Mouse (Mus musculus) forebrain, embryonic 11.5 days (tissue): ENCODE results near the gene Trim38. TPM values are rescaled to one million over a fixed set of nuclear protein-coding genes. Genes with fewer than 3 reads are reported as not detected.
"Not testable (repeated sequence)": the region's sequence is repeated elsewhere in the genome, so short reads cannot be mapped to it uniquely, and the experiment has no call there.

Experiments
- ATAC-seq: fragments of 200-750 bp; cut with Nextera tagmentation; replicated peaks from 2 replicates; pipeline ENCODE4 v1.8.0; 2017; ENCODE audit warnings: moderate TSS enrichment; ENCODE audit not compliant: low FRiP score
- DNase-seq: peaks from one replicate; pipeline ENCODE4 v3.0.0-alpha.2; 2017; ENCODE audit warnings: low spot score
- H3K27ac ChIP-seq: fragments of 300-500 bp; sonication (generic); 2 replicates; pipeline ENCODE4 v1.5.1; 2014; ENCODE audit warnings: low read depth, low read length
- H3K27me3 ChIP-seq: fragments of 300-500 bp; sonication (generic); 2 replicates; pipeline ENCODE4 v1.6.1; 2014; ENCODE audit warnings: mild to moderate bottlenecking, low read length, mixed read lengths; ENCODE audit not compliant: control insufficient read depth, insufficient read depth
- H3K36me3 ChIP-seq: fragments of 300-500 bp; sonication (generic); 2 replicates; pipeline ENCODE4 v1.6.1; 2014; ENCODE audit warnings: mild to moderate bottlenecking, low read length, moderate library complexity, mixed read lengths; ENCODE audit not compliant: control insufficient read depth, insufficient read depth
- H3K4me1 ChIP-seq: fragments of 300-500 bp; sonication (generic); replicated peaks from 2 replicates; pipeline ENCODE4 v1.6.1; 2014; ENCODE audit warnings: low read length, mixed read lengths; ENCODE audit not compliant: control insufficient read depth, insufficient read depth
- H3K4me2 ChIP-seq: fragments of 300-500 bp; sonication (generic); 2 replicates; pipeline ENCODE4 v1.6.1; 2014; ENCODE audit warnings: low read depth, mild to moderate bottlenecking, low read length, moderate library complexity, mixed read lengths; ENCODE audit not compliant: severe bottlenecking
- H3K4me3 ChIP-seq: fragments of 300-500 bp; sonication (generic); 2 replicates; pipeline ENCODE4 v1.5.1; 2014; ENCODE audit warnings: low read depth, low read length
- H3K9ac ChIP-seq: fragments of 300-500 bp; sonication (generic); 2 replicates; pipeline ENCODE4 v1.6.1; 2014; ENCODE audit warnings: low read length
- H3K9me3 ChIP-seq: fragments of 300-500 bp; sonication (generic); 2 replicates; pipeline ENCODE4 v1.6.1; 2016; ENCODE audit warnings: low read length, mixed read lengths; ENCODE audit not compliant: control insufficient read depth
- WGBS: fragments of 180-500 bp; shearing (Covaris S2); extraction: QIAGEN DNeasy Blood & Tissue Kit; methylation state at CpG from one replicate; pipeline ENCODE4 v1.1.7; 2014; 5-methylcytosine and 5-hydroxymethylcytosine counted together
- polyA plus RNA-seq: library from polyadenylated mRNA; unstranded; fragments of >200 nt; fragmentation: Nextera tagmentation; extraction: Ambion mirVana; gene quantifications from 2 replicates; pipeline ENCODE4 v1.2.1, GENCODE M21; 2014

The Trim38 gene
- polyA plus RNA-seq, 1 experiment from 2014 or later, result not detected

DNA sequence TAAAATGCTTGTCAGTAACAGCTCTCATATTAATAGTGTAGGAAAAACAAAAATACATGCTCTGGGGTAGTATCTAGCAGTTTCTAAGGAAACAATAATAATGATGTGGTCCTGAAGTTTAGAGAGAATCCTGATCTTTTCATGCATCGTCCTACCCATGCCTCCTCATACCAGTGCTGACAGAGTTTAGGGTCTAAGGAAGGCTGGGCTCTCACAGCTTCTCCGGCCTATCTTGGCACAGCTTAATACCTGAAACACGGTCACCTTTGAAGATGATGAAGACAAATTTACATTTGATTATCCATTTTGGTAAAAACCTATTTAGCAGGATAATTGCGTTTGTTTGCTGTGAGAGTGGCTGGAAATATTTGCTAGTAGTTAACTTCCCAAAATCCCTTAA, 25.8 kb upstream of the Trim38 start:
- Histone ChIP-seq H3K9ac (peak overlapping the region; percentile 75), H3K4me3 (0 out of 2 replicates have a peak overlapping the region, but pooled peaks have one; percentile 38), H3K4me2 (peak overlapping the region; percentile 58), H3K4me1 (no peaks in the 10 kb centered on the region; the same call in 1 of the 2 replicates), H3K9me3 (no peaks in the 10 kb centered on the region), H3K36me3 (no peaks in the 10 kb centered on the region), H3K27ac (peak overlapping the region; percentile 99), H3K27me3 (no peaks in the 10 kb centered on the region)
- 53% methylated on average over 4 of the region's 4 CpGs for WGBS
- DNase-seq (no peak), ATAC-seq (no peak)

DNA sequence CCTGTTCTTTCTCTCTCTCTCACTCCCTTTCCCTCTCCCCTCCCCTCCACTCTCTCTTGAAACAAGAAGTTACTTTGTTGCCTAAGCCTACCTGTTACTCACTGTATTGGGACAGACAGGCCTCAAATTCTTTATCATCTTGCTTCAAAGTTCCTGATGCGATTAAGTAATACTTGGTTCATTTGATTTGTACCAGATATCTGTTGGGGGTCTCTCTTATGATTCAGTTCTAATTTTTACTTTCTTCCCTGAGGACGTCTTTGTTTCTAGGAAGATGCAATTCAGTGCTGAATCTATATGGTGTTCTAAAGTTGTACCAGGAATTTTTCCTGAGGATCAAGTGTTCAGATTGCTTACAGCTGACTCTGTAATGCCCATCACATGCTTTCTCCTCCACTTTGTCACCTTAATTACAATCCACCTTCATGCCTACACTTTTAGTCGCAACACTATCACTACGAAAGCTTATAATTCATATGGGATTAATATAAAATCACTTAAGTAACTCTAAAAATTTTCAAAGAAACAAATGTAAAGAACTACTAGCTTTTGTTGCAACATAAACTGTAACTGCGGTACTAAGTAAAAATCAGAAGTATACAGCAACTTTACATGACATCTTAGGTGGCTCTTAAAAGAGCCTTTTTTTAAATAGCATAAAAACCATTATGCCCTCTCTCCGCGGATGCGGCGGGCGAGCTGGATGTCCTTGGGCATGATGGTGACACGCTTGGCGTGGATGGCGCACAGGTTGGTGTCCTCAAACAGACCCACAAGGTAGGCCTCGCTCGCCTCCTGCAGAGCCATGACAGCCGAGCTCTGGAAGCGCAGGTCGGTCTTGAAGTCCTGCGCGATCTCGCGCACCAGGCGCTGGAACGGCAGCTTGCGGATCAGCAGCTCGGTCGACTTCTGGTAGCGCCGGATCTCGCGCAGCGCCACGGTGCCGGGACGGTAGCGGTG, 25.0 kb upstream of the Trim38 start:
- Histone ChIP-seq H3K9ac (peak overlapping the region; percentile 75), H3K27ac (peak overlapping the region; percentile 99), H3K27me3 (no peaks in the 10 kb centered on the region), H3K4me2 (peak overlapping the region; percentile 58), H3K9me3 (no peaks in the 10 kb centered on the region), H3K4me1 (no peaks in the 10 kb centered on the region; the same call in 1 of the 2 replicates), H3K36me3 (no peaks in the 10 kb centered on the region), H3K4me3 (peak overlapping the region; percentile 38)
- no peak for DNase-seq
- ATAC-seq, result peak; percentile 0; the same call in 1 of the 2 replicates
- 2% methylated on average over 13 of the region's 36 CpGs for WGBS

DNA sequence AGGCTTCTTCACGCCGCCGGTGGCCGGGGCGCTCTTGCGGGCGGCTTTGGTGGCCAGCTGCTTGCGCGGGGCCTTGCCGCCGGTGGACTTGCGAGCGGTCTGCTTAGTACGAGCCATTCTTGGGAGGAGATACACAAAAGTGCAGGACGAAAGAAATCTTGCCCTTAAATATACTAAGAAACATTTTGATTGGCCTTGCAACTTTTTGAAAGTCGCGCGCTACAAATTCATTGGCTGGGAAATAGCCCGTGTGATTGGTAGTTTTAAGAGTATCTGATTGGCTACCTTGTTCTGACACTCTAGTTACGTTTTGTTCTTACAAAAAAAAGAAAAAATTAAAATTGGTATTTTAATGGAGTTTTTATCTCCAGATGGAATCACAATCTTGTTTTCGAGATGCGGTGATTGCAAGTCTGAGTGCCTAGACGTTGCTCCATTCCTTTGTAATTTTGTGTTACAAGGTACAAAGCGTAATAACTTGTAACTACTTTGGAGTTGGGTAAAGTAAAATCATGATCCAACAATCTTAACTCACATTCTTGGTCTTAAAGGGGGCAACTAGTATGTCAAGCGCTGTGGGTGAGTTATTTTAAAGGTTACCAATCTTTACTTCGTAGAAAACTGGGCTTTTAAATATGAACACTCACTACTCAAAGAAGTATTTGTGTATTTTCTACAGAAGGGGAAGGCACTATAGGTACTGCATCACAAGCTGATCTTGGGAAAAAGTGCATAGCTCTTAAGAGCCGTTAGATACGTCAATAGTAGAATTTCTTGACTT, 24.1 kb upstream of the Trim38 start, which contains the start of gene Hist1h3c:
Gene Hist1h3c, minus strand, starts transcription at position 222 of the 781 bp plus-strand sequence.
- DNase-seq (peak; percentile 84), ATAC-seq (peak; percentile 76)
- H3K9me3 ChIP-seq, result no peaks in the 10 kb centered on the region
- H3K9ac ChIP-seq, result peak within 1 kb of the TSS; percentile 81
- H3K4me2 ChIP-seq, result peak within 1 kb of the TSS; percentile 59
- no peaks in the 10 kb centered on the region for H3K27me3 ChIP-seq
- no peaks in the 10 kb centered on the region for H3K36me3 ChIP-seq
- under 1% methylated on average over 23 of the region's 28 CpGs for WGBS
- H3K27ac ChIP-seq, result peak within 1 kb of the TSS; percentile 99
- H3K4me1 ChIP-seq, result no peaks in the 10 kb centered on the region; the same call in 1 of the 2 replicates
- H3K4me3 ChIP-seq, result peak within 1 kb of the TSS; percentile 38

DNA sequence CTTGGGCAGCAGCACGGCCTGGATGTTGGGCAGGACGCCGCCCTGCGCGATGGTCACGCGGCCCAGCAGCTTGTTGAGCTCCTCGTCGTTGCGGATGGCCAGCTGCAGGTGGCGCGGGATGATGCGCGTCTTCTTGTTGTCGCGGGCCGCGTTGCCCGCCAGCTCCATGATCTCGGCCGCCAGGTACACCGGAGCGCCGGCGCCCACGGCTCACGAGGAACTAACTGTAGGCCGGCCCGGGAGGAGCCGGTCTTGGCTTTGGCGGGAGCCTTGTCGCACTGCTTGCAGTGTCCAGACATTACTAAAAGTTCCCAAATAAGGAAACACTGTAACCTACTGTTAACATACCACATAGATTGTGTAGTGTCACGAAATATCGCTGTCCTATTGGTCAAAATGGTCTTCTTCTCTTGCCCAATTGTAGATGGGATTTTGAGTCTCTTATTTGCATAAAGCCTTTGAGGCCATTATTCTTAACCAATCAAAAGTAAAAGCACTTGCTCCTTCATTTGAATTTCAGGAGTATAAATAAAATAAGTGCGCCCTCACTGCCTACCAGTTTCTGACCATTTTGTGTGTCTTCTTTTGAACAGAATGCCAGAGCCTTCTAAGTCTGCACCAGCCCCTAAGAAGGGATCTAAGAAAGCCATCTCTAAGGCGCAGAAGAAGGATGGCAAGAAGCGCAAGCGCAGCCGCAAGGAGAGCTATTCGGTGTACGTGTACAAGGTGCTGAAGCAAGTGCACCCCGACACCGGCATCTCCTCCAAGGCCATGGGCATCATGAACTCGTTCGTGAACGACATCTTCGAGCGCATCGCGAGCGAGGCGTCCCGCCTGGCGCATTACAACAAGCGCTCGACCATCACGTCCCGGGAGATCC, 23.3 kb upstream of the Trim38 start, which contains the start of gene Hist1h2bb:
Gene Hist1h2bb, plus strand, starts transcription at position 534 of the 880 bp plus-strand sequence.
- not testable (repeated sequence) for H3K9me3 ChIP-seq, H3K36me3 ChIP-seq, H3K4me1 ChIP-seq, H3K27me3 ChIP-seq
- WGBS, result under 1% methylated on average over 36 of the region's 58 CpGs
- peak within 1 kb of the TSS; percentile 81 for H3K9ac ChIP-seq
- peak; percentile 90 for ATAC-seq
- H3K4me3 ChIP-seq, result peak within 1 kb of the TSS; percentile 38
- DNase-seq, result peak; percentile 87
- peak within 1 kb of the TSS; percentile 60 for H3K4me2 ChIP-seq
- peak within 1 kb of the TSS; percentile 99 for H3K27ac ChIP-seq

DNA sequence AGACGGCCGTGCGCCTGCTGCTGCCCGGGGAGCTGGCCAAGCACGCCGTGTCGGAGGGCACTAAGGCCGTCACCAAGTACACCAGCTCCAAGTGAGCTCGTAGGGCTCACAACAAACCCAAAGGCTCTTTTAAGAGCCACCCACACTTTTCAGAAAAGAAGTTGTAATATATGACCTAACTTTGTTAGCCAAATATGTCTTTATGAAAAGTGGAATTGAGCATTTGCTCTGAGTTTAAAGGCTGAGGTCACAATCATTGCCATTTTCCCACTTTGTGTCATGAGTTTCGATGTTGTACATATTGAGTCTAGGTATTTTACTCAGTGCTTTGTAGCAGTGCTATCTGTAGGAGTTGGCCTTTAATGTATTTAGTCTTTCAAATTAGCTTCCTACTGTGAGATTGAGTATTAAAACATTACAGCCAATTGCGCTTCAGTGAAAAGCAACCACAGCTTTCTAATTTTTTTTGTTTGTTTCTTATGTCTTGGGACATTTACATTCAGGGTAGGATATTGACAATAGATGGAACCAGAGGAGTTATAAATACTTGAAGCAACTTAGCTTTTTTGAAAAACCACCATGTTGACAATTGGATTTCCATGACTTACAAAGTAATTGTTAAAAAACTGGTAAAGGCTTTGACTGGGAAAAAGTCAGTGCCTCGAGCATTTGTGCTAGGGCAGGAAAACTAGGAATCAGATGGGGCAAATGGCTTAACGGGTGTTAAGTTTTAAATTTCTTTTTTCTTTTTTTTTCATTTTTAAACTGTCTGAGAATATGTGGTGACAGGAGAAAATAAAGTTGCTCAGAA, 22.4 kb upstream of the Trim38 start:
- 2% methylated on average over 13 of the region's 13 CpGs for WGBS
- Histone ChIP-seq H3K4me1 (no peaks in the 10 kb centered on the region; the same call in 1 of the 2 replicates), H3K27me3 (no peaks in the 10 kb centered on the region), H3K36me3 (no peaks in the 10 kb centered on the region), H3K9ac (peak overlapping the region; percentile 72), H3K4me2 (peak overlapping the region; percentile 60), H3K4me3 (peak overlapping the region; percentile 38), H3K9me3 (no peaks in the 10 kb centered on the region), H3K27ac (peak overlapping the region; percentile 99)
- DNase-seq, result no peak
- ATAC-seq, result peak; percentile 1; the same call in 1 of the 2 replicates

DNA sequence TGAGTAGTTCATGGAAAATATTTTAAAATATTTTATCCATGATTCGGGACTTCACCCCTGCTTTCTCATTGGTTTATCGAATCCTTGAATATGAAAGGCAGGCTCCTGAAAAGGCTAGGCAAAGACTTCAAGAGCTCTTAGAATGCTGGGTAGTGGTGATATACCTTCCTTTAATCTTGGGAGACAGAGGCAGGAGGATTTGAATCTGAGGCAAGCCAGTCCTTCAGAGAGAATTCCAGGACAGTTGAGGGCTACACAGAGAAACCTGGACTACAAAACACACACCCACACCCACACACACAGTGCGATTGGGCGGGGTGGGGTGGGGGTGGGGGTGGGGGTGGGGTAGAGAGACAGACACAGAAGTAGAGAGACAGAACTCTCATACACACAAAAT, 21.8 kb upstream of the Trim38 start:
- no peak for DNase-seq
- H3K27ac ChIP-seq, result peak overlapping the region; percentile 99
- no peak overlapping the region; the same call in 1 of the 2 replicates for H3K4me3 ChIP-seq
- H3K4me1 ChIP-seq, result no peaks in the 10 kb centered on the region; the same call in 1 of the 2 replicates
- no peaks in the 10 kb centered on the region for H3K27me3 ChIP-seq
- peak overlapping the region; percentile 35; the same call in 1 of the 2 replicates for H3K4me2 ChIP-seq
- H3K9ac ChIP-seq, result peak overlapping the region; percentile 72
- no peaks in the 10 kb centered on the region for H3K9me3 ChIP-seq
- no peaks in the 10 kb centered on the region for H3K36me3 ChIP-seq
- 6% methylated on average over 4 of the region's 4 CpGs for WGBS
- no peak for ATAC-seq

DNA sequence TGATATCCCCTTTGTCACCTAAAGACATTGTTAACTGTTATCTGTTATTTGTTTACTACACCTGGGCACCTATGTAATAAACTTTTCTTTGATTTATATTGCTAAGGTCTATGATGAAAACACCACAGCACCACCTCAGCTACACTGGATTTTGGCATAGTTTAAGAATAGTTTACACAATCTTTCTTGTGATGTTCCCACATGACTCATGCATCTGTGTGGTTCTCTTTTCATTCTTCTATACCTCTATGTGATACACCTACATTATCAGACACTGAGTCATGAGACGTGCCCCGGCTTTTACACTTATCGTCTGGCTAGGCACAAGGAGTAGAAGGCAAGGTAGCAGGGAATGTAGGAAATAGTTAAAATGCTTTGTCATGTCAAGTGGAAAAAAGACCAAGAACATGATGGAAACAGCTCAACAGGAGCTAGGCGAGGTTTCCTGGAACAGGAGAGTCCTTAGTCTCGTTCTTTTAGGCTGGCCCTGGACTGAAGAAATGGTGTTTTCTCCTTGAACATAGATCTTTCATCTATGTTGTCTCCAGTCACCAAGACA, 20.1 kb upstream of the Trim38 start:
- WGBS, result 92% methylated on average over 5 of the region's 5 CpGs
- DNase-seq (no peak), ATAC-seq (no peak)
- no peak overlapping the region for H3K4me3 ChIP-seq
- no peak overlapping the region for H3K4me2 ChIP-seq
- H3K27me3 ChIP-seq, result no peaks in the 10 kb centered on the region
- H3K9me3 ChIP-seq, result no peaks in the 10 kb centered on the region
- H3K9ac ChIP-seq, result no peak overlapping the region
- no peaks in the 10 kb centered on the region for H3K36me3 ChIP-seq
- H3K27ac ChIP-seq, result peak overlapping the region; percentile 97
- no peaks in the 10 kb centered on the region; the same call in 1 of the 2 replicates for H3K4me1 ChIP-seq
